In the genomic region with DNA sequence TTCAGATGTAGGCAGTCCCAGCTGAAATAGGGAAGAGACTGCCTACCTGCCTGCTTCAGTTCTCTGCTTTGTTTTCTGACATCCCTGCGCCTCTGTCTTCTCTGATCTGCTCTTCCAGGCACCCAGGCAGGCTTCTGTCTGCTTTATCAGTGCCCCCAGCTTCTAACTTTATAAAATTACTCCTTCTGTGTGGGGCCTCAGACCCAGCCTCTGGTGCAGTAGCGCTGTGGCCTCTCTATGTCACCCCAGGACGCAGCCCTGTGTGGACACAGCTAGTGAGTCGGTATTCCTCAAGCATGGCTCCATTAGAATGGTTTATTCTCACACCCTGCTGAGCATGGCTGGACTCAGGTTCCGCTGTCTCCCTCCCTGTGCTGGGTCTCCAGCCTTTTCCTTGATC, we compare ENCODE assay signal across 9 mouse cellular contexts. TPM values are rescaled to one million over a fixed set of nuclear protein-coding genes. Genes with fewer than 3 reads are reported as not detected.
A peak's percentile ranks its signal among the peaks of the same experiment; 100 is the strongest.
DNase-seq lines count a peak whose midpoint lies in the region; ATAC-seq and TF ChIP-seq lines count a peak whose summit lies in the region.
"Had no signal": no experiment of that assay in that cellular context is flagged by ENCODE, and none has a peak within 500 bp of the region (broad histone marks: within the 10 kb centered on the region; RNA-seq: fewer than 3 reads in every experiment).

No protein-coding gene starts in this region.

- peaks cover 4% of the 10 kb centered on the region; the same call in 1 of the 2 replicates for H3K4me1 ChIP-seq in hindbrain, embryonic 12.5 days
- H3K4me1 ChIP-seq in hindbrain, embryonic 11.5 days (replicated peaks; ENCODE audit: control insufficient read depth, insufficient read depth, low read length): no peaks in the 10 kb centered on the region
- H3K4me1 ChIP-seq in bone marrow macrophage, adult 2 months (ENCODE audit: control insufficient read depth, insufficient read depth, low read length): peaks cover 73% of the 10 kb centered on the region
- H3K4me1 ChIP-seq in embryonic facial prominence, embryonic 10.5 days: peaks cover 34% of the 10 kb centered on the region
- peaks cover 2 to 28% of the 10 kb centered on the region in 2 experiments; a peak in 2 of 4 replicates for H3K4me1 ChIP-seq in liver, embryonic 14.5 days (replicated peaks; ENCODE audit: control insufficient read depth in 2 of 2, insufficient read depth in 2 of 2, low read length in 1 of 2)

- no peaks in the 10 kb centered on the region for H3K9me3 ChIP-seq in hindbrain, embryonic 12.5 days (replicated peaks)
- no peaks in the 10 kb centered on the region for H3K9me3 ChIP-seq in hindbrain, embryonic 11.5 days (ENCODE audit: control insufficient read depth, low read length)
- no peaks in the 10 kb centered on the region for H3K9me3 ChIP-seq in embryonic facial prominence, embryonic 10.5 days
- no peaks in the 10 kb centered on the region for H3K9me3 ChIP-seq in liver, embryonic 14.5 days (ENCODE audit: control insufficient read depth, low read length)

- H3K36me3 ChIP-seq in hindbrain, embryonic 12.5 days: no peaks in the 10 kb centered on the region
- H3K36me3 ChIP-seq in hindbrain, embryonic 11.5 days (ENCODE audit: control insufficient read depth, insufficient read depth, low read length): no peaks in the 10 kb centered on the region
- H3K36me3 ChIP-seq in embryonic facial prominence, embryonic 10.5 days (replicated peaks): no peaks in the 10 kb centered on the region
- no peaks in the 10 kb centered on the region for H3K36me3 ChIP-seq in liver, embryonic 14.5 days (replicated peaks; ENCODE audit: control insufficient read depth, insufficient read depth, low read depth)

- WGBS in hindbrain, embryonic 12.5 days: 52% methylated on average over 5 of the region's 5 CpGs
- 55% methylated on average over 5 of the region's 5 CpGs for WGBS in hindbrain, embryonic 11.5 days
- 65% methylated on average over 5 of the region's 5 CpGs for WGBS in embryonic facial prominence, embryonic 10.5 days
- WGBS in liver, embryonic 14.5 days (ENCODE audit: insufficient replicate concordance): 12% methylated on average over 5 of the region's 5 CpGs

- no peak for DNase-seq in hindbrain, embryonic 11.5 days (ENCODE audit: low spot score)
- DNase-seq in embryonic facial prominence, embryonic 10.5 days (ENCODE audit: low spot score): no peak
- DNase-seq in liver, embryonic 14.5 days (ENCODE audit: low read depth in 3 of 3, low spot score in 3 of 3): no peak
- no peak for DNase-seq in layer of hippocampus, postnatal 25 days (ENCODE audit: extremely low spot score in 1 of 2, low spot score in 1 of 2)
- DNase-seq in frontal cortex, postnatal 36 days (ENCODE audit: low spot score in 2 of 2): no peak
- DNase-seq: adrenal gland, adult 8-10 months; cerebellum, postnatal 14 days had no signal

- no peak overlapping the region for H3K4me2 ChIP-seq in hindbrain, embryonic 12.5 days (replicated peaks)
- no peak overlapping the region for H3K4me2 ChIP-seq in hindbrain, embryonic 11.5 days (replicated peaks; ENCODE audit: low read depth, low read length)
- no peak overlapping the region for H3K4me2 ChIP-seq in liver, embryonic 14.5 days (ENCODE audit: low read depth)

- ATAC-seq in hindbrain, embryonic 12.5 days (ENCODE audit: low FRiP score): no peak
- no peak for ATAC-seq in hindbrain, embryonic 11.5 days (ENCODE audit: low FRiP score)
- ATAC-seq in liver, embryonic 14.5 days (ENCODE audit: insufficient read depth): peak; percentile 49; the same call in 1 of the 2 replicates

- no peak for TF ChIP-seq EP300 in liver, embryonic 14.5 days (IDR thresholded peaks at IDR 0.05; ENCODE audit: low read depth)

- no peak overlapping the region for H3K4me3 ChIP-seq in hindbrain, embryonic 12.5 days
- H3K4me3 ChIP-seq in hindbrain, embryonic 11.5 days (ENCODE audit: low read depth, low read length): no peak overlapping the region
- H3K4me3 ChIP-seq in bone marrow macrophage, adult 2 months (ENCODE audit: insufficient read depth, low read length): no peak overlapping the region
- H3K4me3 ChIP-seq in embryonic facial prominence, embryonic 10.5 days: no peak overlapping the region
- H3K4me3 ChIP-seq in liver, embryonic 14.5 days (ENCODE audit: insufficient read depth in 1 of 2, low read depth in 2 of 2, low read length in 2 of 2): no peak overlapping the region

- H3K9ac ChIP-seq in hindbrain, embryonic 12.5 days: no peak overlapping the region
- H3K9ac ChIP-seq in hindbrain, embryonic 11.5 days (ENCODE audit: low read depth, low read length): no peak overlapping the region
- H3K9ac ChIP-seq in liver, embryonic 14.5 days (replicated peaks): no peak overlapping the region

- no peak for TF ChIP-seq CTCF in bone marrow macrophage, adult 2 months (IDR thresholded peaks at IDR 0.05; ENCODE audit: low read depth, low read length)
- no peak for TF ChIP-seq CTCF in liver, embryonic 14.5 days (IDR thresholded peaks at IDR 0.05; ENCODE audit: low read depth)

- no peak for TF ChIP-seq POLR2A in bone marrow macrophage, adult 2 months (IDR thresholded peaks at IDR 0.05; ENCODE audit: borderline replicate concordance, low read depth, low read length)

- H3K27me3 ChIP-seq in hindbrain, embryonic 12.5 days: 0 out of 2 replicates have a peak, but pooled peaks cover 4% of the 10 kb centered on the region
- no peaks in the 10 kb centered on the region for H3K27me3 ChIP-seq in hindbrain, embryonic 11.5 days (ENCODE audit: control insufficient read depth, insufficient read depth, low read length)
- H3K27me3 ChIP-seq in embryonic facial prominence, embryonic 10.5 days (replicated peaks; ENCODE audit: low read depth, poor library complexity, severe bottlenecking): no peaks in the 10 kb centered on the region; the same call in 1 of the 2 replicates
- no peaks in the 10 kb centered on the region for H3K27me3 ChIP-seq in liver, embryonic 14.5 days (ENCODE audit: control insufficient read depth, insufficient read depth, low read length)

- peak overlapping the region; percentile 13; the same call in 1 of the 2 replicates for H3K27ac ChIP-seq in hindbrain, embryonic 12.5 days
- no peak overlapping the region for H3K27ac ChIP-seq in hindbrain, embryonic 11.5 days (ENCODE audit: low read depth, low read length)
- H3K27ac ChIP-seq in bone marrow macrophage, adult 2 months (ENCODE audit: insufficient read depth, low read depth, low read length): peak overlapping the region; percentile 99
- H3K27ac ChIP-seq in embryonic facial prominence, embryonic 10.5 days (replicated peaks): peak overlapping the region; percentile 30; the same call in 1 of the 2 replicates
- H3K27ac ChIP-seq in liver, embryonic 14.5 days: no peak overlapping the region; the same call in 1 of the 2 replicates

RNA-seq across cellular contexts. Expression of a gene that starts 18.1 kb away (rescaled TPM):
- polyA plus RNA-seq in hindbrain, embryonic 12.5 days (2016; fragmentation: Nextera tagmentation; extraction: Ambion mirVana): 9.1 and 9.6 TPM in 2 replicates
- 6.3 and 8.3 TPM in 2 replicates for polyA plus RNA-seq in hindbrain, embryonic 11.5 days (2014; fragmentation: Nextera tagmentation; extraction: Ambion mirVana)
- 0.36 and 0.52 TPM in 2 replicates for polyA plus RNA-seq in bone marrow macrophage, adult 2 months (2012; ENCODE audit: insufficient read depth, insufficient read length, missing spikeins)
- 9.3 and 9.8 TPM in 2 replicates for polyA plus RNA-seq in embryonic facial prominence, embryonic 10.5 days (2016; fragmentation: Nextera tagmentation; extraction: Ambion mirVana)
- 1.7 and 2.0 TPM in 2 replicates for polyA plus RNA-seq in liver, embryonic 14.5 days (2012; rRNA removed)
- 0.70 and 0.72 TPM in 2 replicates for polyA plus RNA-seq in liver, embryonic 14.5 days (2014; fragmentation: Nextera tagmentation; extraction: Ambion mirVana)
- 100 to 1,000 TPM; 140 to 146 TPM for total RNA-seq in layer of hippocampus, postnatal 25 days (2021)

RNA-seq across cellular contexts. Expression of a gene that starts 24.4 kb away (rescaled TPM):
- polyA plus RNA-seq in hindbrain, embryonic 12.5 days (2016; fragmentation: Nextera tagmentation; extraction: Ambion mirVana): 2.8 and 3.1 TPM in 2 replicates
- 3.1 and 3.3 TPM in 2 replicates for polyA plus RNA-seq in hindbrain, embryonic 11.5 days (2014; fragmentation: Nextera tagmentation; extraction: Ambion mirVana)
- 387 and 402 TPM in 2 replicates for polyA plus RNA-seq in bone marrow macrophage, adult 2 months (2012; ENCODE audit: insufficient read depth, insufficient read length, missing spikeins)
- polyA plus RNA-seq in embryonic facial prominence, embryonic 10.5 days (2016; fragmentation: Nextera tagmentation; extraction: Ambion mirVana): 1.8 and 3.0 TPM in 2 replicates
- 2.0 and 2.9 TPM in 2 replicates for polyA plus RNA-seq in liver, embryonic 14.5 days (2012; rRNA removed)
- polyA plus RNA-seq in liver, embryonic 14.5 days (2014; fragmentation: Nextera tagmentation; extraction: Ambion mirVana): 2.9 TPM in 2 replicates
- total RNA-seq in layer of hippocampus, postnatal 25 days (2021): 1 to 10 TPM; 3.9 to 5.6 TPM

Comparison
In these comparisons a context has a peak if more than half of its experiments do, and no peak if none do; other contexts are left out.
1. H3K27ac ChIP-seq: peak in hindbrain, embryonic 12.5 days (single experiment), bone marrow macrophage, adult 2 months (single experiment) and embryonic facial prominence, embryonic 10.5 days (single experiment); none in hindbrain, embryonic 11.5 days (single experiment) and liver, embryonic 14.5 days (single experiment).
2. RNA of a gene that starts 24.4 kb away (polyA plus RNA-seq): 387 to 402 TPM in bone marrow macrophage, adult 2 months; 3.1 to 3.3 TPM in hindbrain, embryonic 11.5 days, 1.8 to 3.0 TPM in embryonic facial prominence, embryonic 10.5 days, 2.0 to 2.9 TPM in liver, embryonic 14.5 days and 2.8 to 3.1 TPM in hindbrain, embryonic 12.5 days; every median in the first group is over 10 times any median in the second.